Mouse (Mus musculus) adrenal gland, adult (tissue): ENCODE data around the gene Surf1.
"Not testable (repeated sequence)": the region's sequence is repeated elsewhere in the genome, so short reads cannot be mapped to it uniquely, and the experiment has no call there.

ENCODE experiments used
- DNase-seq, 2 experiments: peaks; one replicate each; pipeline ENCODE4 v3.0.0; 2022 to 2023; ENCODE audit warnings: low spot score in 1 of 2; ENCODE audit not compliant: inconsistent age in 2 of 2

The Surf1 gene

DNA sequence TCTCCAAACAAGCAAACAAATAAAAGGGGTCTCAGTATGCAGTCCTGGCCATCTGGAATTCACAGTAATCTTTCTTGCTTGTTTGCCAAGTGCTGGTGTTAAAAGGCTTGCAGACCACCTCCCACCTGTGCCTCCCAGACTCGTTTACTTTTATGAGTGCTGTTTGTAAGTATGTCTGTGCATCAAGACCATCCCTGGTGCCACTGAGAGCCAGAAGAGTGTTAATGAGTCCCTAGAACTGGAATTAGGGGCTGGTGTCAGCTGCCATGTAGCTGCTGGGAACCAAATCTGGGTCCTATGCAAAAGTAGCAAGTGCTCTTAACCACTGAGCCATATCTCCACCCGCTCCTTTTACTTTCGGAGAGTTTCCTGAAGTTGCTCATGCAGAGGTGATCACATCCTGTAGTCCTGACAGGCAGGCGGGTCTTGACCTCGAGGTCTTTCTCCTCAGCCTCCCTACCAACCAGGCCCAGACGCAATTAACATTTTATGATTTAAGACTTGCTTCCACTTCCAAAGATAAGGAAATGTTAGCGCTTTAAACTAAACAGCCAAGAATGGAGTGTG, 14.4 kb downstream of the Surf1 start:
- DNase-seq, result peak in 1 of 2 experiments; percentile 31

GRCm38 (mm10) chr2:26900731-26901130, 15.6 kb downstream of the Surf1 start:
- DNase-seq, result no peak

GRCm38 (mm10) chr2:26895898-26896297, 20.4 kb downstream of the Surf1 start:
- no peak for DNase-seq

GRCm38 (mm10) chr2:26886170-26886569, 30.2 kb downstream of the Surf1 start:
- not testable (repeated sequence) for DNase-seq

DNA sequence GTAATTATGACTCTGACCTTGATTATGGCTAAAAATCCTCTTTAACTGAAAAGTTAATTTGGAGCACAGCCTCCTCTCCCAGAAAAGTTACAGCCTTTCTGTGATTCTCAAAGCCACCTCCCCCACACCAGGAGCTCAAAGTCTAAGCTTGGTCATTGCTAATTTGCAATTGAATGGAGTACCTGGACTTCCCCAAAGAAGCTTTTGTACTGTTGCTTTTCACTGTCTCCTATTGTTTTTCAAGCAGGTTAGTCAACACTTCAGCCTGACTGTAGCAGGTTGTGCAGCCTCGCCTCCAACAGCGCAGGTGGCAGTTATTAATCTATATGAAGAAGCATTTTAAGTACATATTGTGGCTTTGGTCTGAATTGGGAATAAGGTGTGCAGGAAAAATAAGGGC, 30.8 kb downstream of the Surf1 start:
- not testable (repeated sequence) for DNase-seq

DNA sequence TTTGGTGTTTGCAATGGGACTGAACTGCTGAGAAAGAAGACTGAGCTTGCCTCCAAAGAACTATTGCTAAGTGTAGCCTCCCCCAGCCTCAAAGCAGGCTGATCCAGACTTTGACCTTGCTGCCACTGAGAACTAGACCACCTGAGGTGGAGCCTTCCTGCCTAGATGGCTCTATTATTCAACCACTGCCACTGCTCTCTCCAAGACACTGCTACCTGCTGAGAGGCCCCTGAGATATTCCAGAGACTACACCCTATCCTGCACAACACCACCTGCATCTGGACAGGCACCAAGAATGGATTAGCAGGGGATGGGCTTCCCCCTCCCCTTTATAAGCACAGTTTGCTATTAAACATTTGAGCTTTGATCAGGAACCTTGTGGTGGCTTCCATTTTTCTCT, 37.8 kb downstream of the Surf1 start:
- no peak for DNase-seq

DNA sequence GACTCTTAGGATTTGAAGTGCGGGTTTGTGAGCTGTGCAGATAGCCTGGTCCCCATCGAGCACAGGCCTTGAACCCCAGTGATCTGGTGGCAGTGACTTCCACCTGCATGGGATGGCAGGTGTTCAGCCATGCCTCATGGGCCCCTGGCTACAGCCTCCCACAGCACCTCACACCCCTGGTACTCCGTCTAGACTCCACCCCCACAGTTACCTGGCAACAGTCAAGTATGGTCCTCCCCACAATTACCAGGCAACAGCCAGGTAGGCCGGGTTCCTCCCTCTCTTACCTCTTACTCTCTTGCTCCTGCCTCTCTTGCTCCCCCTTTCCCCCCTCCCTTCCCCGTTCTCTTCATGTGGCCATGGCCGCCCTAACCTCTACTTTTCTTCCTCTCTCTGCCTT, 45.7 kb downstream of the Surf1 start:
- no peak for DNase-seq

- no peak for DNase-seq
Measured at GRCm38 (mm10) chr2:26864879-26865278, 51.5 kb downstream of the Surf1 start, which contains the start of gene Abo. Gene Abo, minus strand, starts transcription at chr2:26864979.
